Mouse (Mus musculus): ENCODE data around the gene Fbxo5. TPM values are rescaled to one million over a fixed set of nuclear protein-coding genes. Genes with fewer than 3 reads are reported as not detected.

The Fbxo5 gene
- polyA plus RNA-seq (2016; fragmentation: Nextera tagmentation; extraction: Ambion mirVana) = 69.0 and 71.4 TPM in 2 replicates

DNA sequence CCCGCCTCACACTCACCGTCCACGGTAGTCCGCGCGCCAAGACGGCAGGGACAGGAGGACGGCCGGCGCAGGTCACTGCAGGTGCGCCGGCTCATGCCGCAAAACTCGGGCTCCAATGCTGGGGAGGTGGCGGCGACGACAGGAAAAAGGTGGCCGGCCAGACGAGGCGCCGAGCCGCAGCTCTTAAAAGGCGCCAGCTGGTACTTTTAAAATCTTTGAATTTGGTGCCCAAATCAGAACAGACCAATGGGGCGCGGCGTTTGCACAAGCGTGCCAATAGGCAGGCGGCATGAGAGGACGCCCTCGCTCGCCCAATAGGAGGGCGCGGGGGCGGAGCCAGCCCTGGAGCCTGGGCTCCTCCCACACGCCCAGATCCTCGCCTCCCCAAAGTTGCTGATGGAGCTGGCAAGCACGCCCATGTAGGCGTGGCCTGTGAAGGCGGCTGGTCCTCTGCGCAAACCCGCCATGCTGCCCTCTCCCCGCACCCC, at the start of gene Fbxo5:
TSS of gene Fbxo5 (minus strand) at position 358 of the 488 bp plus-strand sequence.
- ATAC-seq (ENCODE audit: low FRiP score, low read depth) = peak; percentile 97
- H3K4me2 ChIP-seq (replicated peaks) = peak within 1 kb of the TSS; percentile 97
- H3K27ac ChIP-seq (replicated peaks) = peak within 1 kb of the TSS; percentile 80
- under 1% methylated on average over 42 of the region's 42 CpGs for WGBS
- H3K4me3 ChIP-seq = peak within 1 kb of the TSS; percentile 76
- H3K36me3 ChIP-seq = peaks cover 20% of the 10 kb centered on the region
- H3K9me3 ChIP-seq = no peaks in the 10 kb centered on the region
- peak within 1 kb of the TSS; percentile 69 for H3K9ac ChIP-seq (replicated peaks)
- H3K4me1 ChIP-seq = peaks cover 32% of the 10 kb centered on the region
- H3K27me3 ChIP-seq = no peaks in the 10 kb centered on the region

DNA sequence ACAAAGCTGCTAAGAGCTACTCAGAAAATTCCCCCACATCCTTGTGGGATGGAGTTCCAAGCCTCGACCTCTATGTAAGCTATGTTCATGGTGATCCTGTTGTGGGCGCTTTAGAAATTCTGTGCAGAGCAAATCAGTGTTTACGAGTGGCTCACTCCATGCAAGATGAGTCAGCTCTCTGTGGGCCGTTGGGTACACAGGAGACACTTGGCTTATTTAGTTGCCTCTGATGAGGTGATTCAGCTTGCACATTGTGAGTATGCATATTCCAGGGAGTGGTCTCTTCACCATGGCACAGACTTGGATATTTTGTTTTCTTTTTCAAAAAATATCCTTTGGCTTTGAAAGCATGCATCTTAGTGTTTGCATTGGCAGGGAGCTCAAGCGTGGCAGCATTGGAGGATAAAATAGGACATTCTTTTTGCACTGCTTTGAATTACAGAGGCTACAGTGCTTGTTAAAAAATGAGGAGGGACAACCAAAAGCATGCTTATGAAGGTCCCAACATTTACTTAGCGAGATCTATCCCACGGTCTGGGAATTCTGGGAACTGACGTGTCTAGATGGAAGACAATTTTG, 48.0 kb upstream of the Fbxo5 start:
- Histone ChIP-seq H3K27ac (replicated peaks) (no peak overlapping the region), H3K36me3 (no peaks in the 10 kb centered on the region), H3K4me1 (no peaks in the 10 kb centered on the region), H3K27me3 (no peaks in the 10 kb centered on the region), H3K4me3 (no peak overlapping the region), H3K4me2 (replicated peaks) (no peak overlapping the region), H3K9me3 (no peaks in the 10 kb centered on the region), H3K9ac (replicated peaks) (no peak overlapping the region)
- 88% methylated on average over 8 of the region's 8 CpGs for WGBS
- ATAC-seq (ENCODE audit: low FRiP score, low read depth) = no peak

- Histone ChIP-seq H3K9me3 (no peaks in the 10 kb centered on the region), H3K36me3 (no peaks in the 10 kb centered on the region), H3K27ac (replicated peaks) (no peak overlapping the region), H3K4me2 (replicated peaks) (no peak overlapping the region), H3K4me3 (no peak overlapping the region), H3K9ac (replicated peaks) (no peak overlapping the region), H3K27me3 (no peaks in the 10 kb centered on the region), H3K4me1 (no peaks in the 10 kb centered on the region)
- 43% methylated on average over 2 of the region's 2 CpGs for WGBS
- no peak for ATAC-seq (ENCODE audit: low FRiP score, low read depth)
Observed at GRCm38 (mm10) chr10:5846939-5847338, 41.5 kb upstream of the Fbxo5 start.

GRCm38 (mm10) chr10:5841369-5841768, 36.0 kb upstream of the Fbxo5 start:
- Histone ChIP-seq H3K9ac (replicated peaks) (no peak overlapping the region), H3K27ac (replicated peaks) (no peak overlapping the region), H3K4me3 (no peak overlapping the region), H3K36me3 (no peaks in the 10 kb centered on the region), H3K4me1 (no peaks in the 10 kb centered on the region), H3K27me3 (no peaks in the 10 kb centered on the region), H3K9me3 (no peaks in the 10 kb centered on the region), H3K4me2 (replicated peaks) (no peak overlapping the region)
- 84% methylated on average over 4 of the region's 4 CpGs for WGBS
- no peak for ATAC-seq (ENCODE audit: low FRiP score, low read depth)

DNA sequence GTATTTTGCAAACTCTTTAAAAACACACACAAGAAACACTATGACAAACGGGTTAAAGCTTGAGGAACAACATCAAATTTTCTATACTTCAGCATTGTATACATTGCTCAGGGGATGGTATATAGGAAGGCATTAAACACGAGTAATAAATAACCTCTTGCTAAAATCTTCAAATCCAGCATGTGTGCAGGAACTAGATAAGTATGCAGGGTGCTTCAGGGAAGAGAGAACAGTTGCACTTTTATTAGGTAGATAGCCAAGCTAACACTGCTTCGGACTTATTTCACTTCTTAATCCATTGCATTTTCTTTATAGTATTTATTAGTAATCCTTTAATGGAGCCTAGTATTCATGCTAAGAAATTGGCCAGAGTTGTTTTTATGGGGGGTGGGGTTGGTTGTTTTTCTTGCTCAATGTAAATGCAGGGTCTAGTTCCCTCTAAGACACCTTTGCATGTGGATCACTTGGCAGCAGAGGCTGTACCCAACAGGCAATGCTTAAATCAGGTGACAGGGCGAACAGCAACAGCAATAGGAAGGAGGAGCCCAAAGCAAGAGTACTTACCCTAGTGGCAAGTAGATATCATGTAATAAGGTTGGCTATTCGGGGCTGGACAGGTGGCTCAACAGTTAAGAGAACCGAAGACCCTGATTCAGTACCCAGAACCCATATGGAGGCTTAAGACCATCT, 21.1 kb upstream of the Fbxo5 start:
- Histone ChIP-seq H3K4me3 (no peak overlapping the region), H3K4me1 (peaks cover 17% of the 10 kb centered on the region), H3K9me3 (no peaks in the 10 kb centered on the region), H3K4me2 (replicated peaks) (no peak overlapping the region), H3K36me3 (no peaks in the 10 kb centered on the region), H3K27ac (replicated peaks) (no peak overlapping the region), H3K27me3 (no peaks in the 10 kb centered on the region), H3K9ac (replicated peaks) (no peak overlapping the region)
- 81% methylated on average over 6 of the region's 6 CpGs for WGBS
- no peak for ATAC-seq (ENCODE audit: low FRiP score, low read depth)

DNA sequence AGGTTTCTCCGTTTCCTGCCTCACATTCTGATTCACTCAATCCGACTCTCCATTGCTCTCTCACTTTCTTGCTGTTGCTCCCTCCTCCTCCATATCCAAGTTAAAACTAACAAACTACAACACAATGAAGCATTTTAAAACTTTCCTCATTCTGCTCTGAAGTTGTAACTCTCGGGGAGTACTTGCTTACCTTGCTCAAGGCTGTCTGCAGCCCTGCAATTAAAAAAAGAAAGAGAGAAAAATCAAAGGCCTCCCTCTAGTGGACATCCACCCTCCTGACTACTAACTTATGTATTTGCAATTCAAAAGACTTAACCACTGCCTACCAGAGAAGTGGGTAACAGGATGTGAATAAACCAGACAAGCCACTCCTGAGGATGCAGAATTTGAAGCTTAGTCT, 19.4 kb upstream of the Fbxo5 start:
- Histone ChIP-seq H3K4me3 (peak overlapping the region; percentile 93), H3K27ac (replicated peaks) (peak overlapping the region; percentile 83), H3K4me1 (peaks cover 18% of the 10 kb centered on the region), H3K4me2 (replicated peaks) (peak overlapping the region; percentile 75), H3K9ac (replicated peaks) (peak overlapping the region; percentile 90; the same call in 1 of the 2 replicates), H3K27me3 (no peaks in the 10 kb centered on the region), H3K36me3 (peaks cover 6% of the 10 kb centered on the region), H3K9me3 (no peaks in the 10 kb centered on the region)
- 0 out of 2 replicates have a peak, but pooled peaks have one; percentile 3 for ATAC-seq (ENCODE audit: low FRiP score, low read depth)
- WGBS = 0% methylated on average over 3 of the region's 3 CpGs

DNA sequence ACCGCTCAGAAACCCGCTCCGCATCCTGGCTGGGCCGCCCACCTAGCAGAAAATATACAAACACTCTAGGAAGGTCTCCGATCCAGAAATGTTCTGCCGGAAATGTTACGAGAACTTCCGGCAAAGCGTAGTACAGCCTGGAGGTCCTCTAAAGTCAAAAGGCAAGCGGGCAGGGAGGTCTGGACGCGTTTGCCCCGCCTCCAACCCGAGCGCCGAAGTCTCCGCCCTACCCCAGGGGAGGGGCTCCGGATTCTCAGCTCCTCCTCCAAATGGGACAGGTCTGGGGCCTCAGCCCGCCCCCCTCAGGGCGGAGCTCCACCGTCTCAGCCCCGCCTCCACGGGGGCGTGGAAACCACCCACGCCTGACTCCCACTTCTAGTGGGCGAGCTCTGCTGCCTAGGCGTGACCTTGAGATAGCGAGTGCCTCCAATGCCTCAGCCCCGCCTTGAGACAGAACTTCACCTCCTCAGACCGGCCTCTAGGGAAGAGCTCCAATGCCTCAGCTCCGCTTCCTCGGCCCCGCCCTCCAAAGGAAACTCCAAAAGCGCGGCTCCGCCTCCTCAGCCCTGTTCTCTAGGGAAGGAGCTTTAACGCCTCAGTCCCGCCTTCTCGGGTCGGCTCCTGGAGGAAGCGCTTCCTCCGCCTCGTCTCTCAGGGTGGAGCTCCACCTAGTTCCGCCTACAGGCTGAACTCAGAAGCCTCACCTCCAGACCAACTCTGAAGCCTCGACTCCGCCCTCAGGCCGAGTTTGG, 18.5 kb upstream of the Fbxo5 start, which contains the start of gene Mtrf1l:
TSS of gene Mtrf1l (minus strand) at position 171 of the 752 bp plus-strand sequence.
- Histone ChIP-seq H3K36me3 (peaks cover 15% of the 10 kb centered on the region), H3K27me3 (no peaks in the 10 kb centered on the region), H3K4me2 (replicated peaks) (peak within 1 kb of the TSS; percentile 75), H3K9ac (replicated peaks) (peak within 1 kb of the TSS; percentile 90), H3K9me3 (no peaks in the 10 kb centered on the region), H3K27ac (replicated peaks) (peak within 1 kb of the TSS; percentile 83), H3K4me1 (peaks cover 18% of the 10 kb centered on the region), H3K4me3 (peak within 1 kb of the TSS; percentile 93)
- peak; percentile 97 for ATAC-seq (ENCODE audit: low FRiP score, low read depth)
- WGBS = under 1% methylated on average over 46 of the region's 47 CpGs

GRCm38 (mm10) chr10:5823291-5823739, 17.9 kb upstream of the Fbxo5 start:
- peaks cover 18% of the 10 kb centered on the region for H3K4me1 ChIP-seq
- H3K9me3 ChIP-seq = no peaks in the 10 kb centered on the region
- peak overlapping the region; percentile 75 for H3K4me2 ChIP-seq (replicated peaks)
- H3K4me3 ChIP-seq = peak overlapping the region; percentile 93
- no peaks in the 10 kb centered on the region for H3K27me3 ChIP-seq
- H3K36me3 ChIP-seq = peaks cover 21% of the 10 kb centered on the region
- WGBS = 1% methylated on average over 37 of the region's 37 CpGs
- H3K9ac ChIP-seq (replicated peaks) = peak overlapping the region; percentile 90
- peak overlapping the region; percentile 83 for H3K27ac ChIP-seq (replicated peaks)
- peak; percentile 38 for ATAC-seq (ENCODE audit: low FRiP score, low read depth)

- H3K9me3 ChIP-seq = no peaks in the 10 kb centered on the region
- WGBS = 93% methylated on average over 3 of the region's 3 CpGs
- no peak overlapping the region for H3K4me2 ChIP-seq (replicated peaks)
- no peak overlapping the region for H3K9ac ChIP-seq (replicated peaks)
- H3K4me3 ChIP-seq = no peak overlapping the region
- no peak for ATAC-seq (ENCODE audit: low FRiP score, low read depth)
- H3K27ac ChIP-seq (replicated peaks) = no peak overlapping the region
- H3K4me1 ChIP-seq = peaks cover 14% of the 10 kb centered on the region
- H3K27me3 ChIP-seq = no peaks in the 10 kb centered on the region
- peaks cover 59% of the 10 kb centered on the region for H3K36me3 ChIP-seq
Observed at GRCm38 (mm10) chr10:5818772-5819171, 13.4 kb upstream of the Fbxo5 start.

GRCm38 (mm10) chr10:5815968-5816367, 10.6 kb upstream of the Fbxo5 start:
- WGBS = 98% methylated on average over 2 of the region's 2 CpGs
- H3K9me3 ChIP-seq = no peaks in the 10 kb centered on the region
- H3K36me3 ChIP-seq = peaks cover 83% of the 10 kb centered on the region
- ATAC-seq (ENCODE audit: low FRiP score, low read depth) = no peak
- H3K27ac ChIP-seq (replicated peaks) = no peak overlapping the region
- H3K27me3 ChIP-seq = no peaks in the 10 kb centered on the region
- H3K4me1 ChIP-seq = no peaks in the 10 kb centered on the region
- H3K9ac ChIP-seq (replicated peaks) = no peak overlapping the region
- no peak overlapping the region for H3K4me2 ChIP-seq (replicated peaks)
- H3K4me3 ChIP-seq = no peak overlapping the region

- H3K27me3 ChIP-seq = no peaks in the 10 kb centered on the region
- peaks cover 70% of the 10 kb centered on the region for H3K36me3 ChIP-seq
- no peaks in the 10 kb centered on the region for H3K4me1 ChIP-seq
- H3K9ac ChIP-seq (replicated peaks) = no peak overlapping the region
- H3K27ac ChIP-seq (replicated peaks) = no peak overlapping the region
- no peak overlapping the region for H3K4me3 ChIP-seq
- H3K4me2 ChIP-seq (replicated peaks) = no peak overlapping the region
- ATAC-seq (ENCODE audit: low FRiP score, low read depth) = no peak
- WGBS = 92% methylated on average over 11 of the region's 11 CpGs
- no peaks in the 10 kb centered on the region for H3K9me3 ChIP-seq
Observed at GRCm38 (mm10) chr10:5813724-5814123, 8.3 kb upstream of the Fbxo5 start.

- no peak for ATAC-seq (ENCODE audit: low FRiP score, low read depth)
- Histone ChIP-seq H3K4me2 (replicated peaks) (no peak overlapping the region), H3K4me1 (peaks cover 22% of the 10 kb centered on the region), H3K27ac (replicated peaks) (no peak overlapping the region), H3K4me3 (no peak overlapping the region), H3K27me3 (no peaks in the 10 kb centered on the region), H3K36me3 (peaks cover 16% of the 10 kb centered on the region), H3K9me3 (no peaks in the 10 kb centered on the region), H3K9ac (replicated peaks) (no peak overlapping the region)
- 88% methylated on average over 2 of the region's 2 CpGs for WGBS
Observed at GRCm38 (mm10) chr10:5807683-5808082, 2.3 kb upstream of the Fbxo5 start.

All from midbrain, embryonic 12.5 days (tissue).